Mouse (Mus musculus) urinary bladder, postnatal 36 days (tissue): ENCODE data around the gene Ubiad1.

Experiments
- DNase-seq, 2 experiments: peaks; one replicate each; pipeline ENCODE4 v3.0.0; 2022; ENCODE audit warnings: low spot score in 2 of 2, mixed read lengths in 1 of 2

Ubiad1 gene

GRCm38 (mm10) chr4:148404748-148405147 is 39.8 kb downstream of the Ubiad1 start:
- DNase-seq = no peak

- no peak for DNase-seq
These were observed 41.2 kb downstream of the Ubiad1 start for GRCm38 (mm10) chr4:148403402-148403801.

- no peak for DNase-seq
These were observed 45.0 kb downstream of the Ubiad1 start for GRCm38 (mm10) chr4:148399437-148400094.

- DNase-seq = no peak
These were observed 46.9 kb downstream of the Ubiad1 start for GRCm38 (mm10) chr4:148397531-148398287.

- DNase-seq = no peak
These were observed 47.5 kb downstream of the Ubiad1 start for GRCm38 (mm10) chr4:148397113-148397512.

GRCm38 (mm10) chr4:148395875-148396274 is 48.7 kb downstream of the Ubiad1 start:
- DNase-seq = no peak

- no peak for DNase-seq
These were observed 49.4 kb downstream of the Ubiad1 start for GRCm38 (mm10) chr4:148395198-148395597.

- DNase-seq = no peak
These were observed 52.8 kb downstream of the Ubiad1 start for GRCm38 (mm10) chr4:148391714-148392310.

- DNase-seq = no peak
These were observed 54.9 kb downstream of the Ubiad1 start for GRCm38 (mm10) chr4:148389635-148390034.

- no peak for DNase-seq
These were observed 55.5 kb downstream of the Ubiad1 start for GRCm38 (mm10) chr4:148389047-148389446.

GRCm38 (mm10) chr4:148385269-148385668 is 59.3 kb downstream of the Ubiad1 start:
- DNase-seq = no peak
